Mouse (Mus musculus) bone marrow, adult 2 months (tissue): ENCODE measurements around the gene Il2rg.

Experiments used
- CTCF ChIP-seq: fragments of 200-500 bp; IDR thresholded peaks from 2 replicates; pipeline ENCODE4 v1.5.1; 2011; ENCODE audit warnings: low read length, control low read depth; ENCODE audit not compliant: control insufficient read depth, insufficient read depth
- POLR2A ChIP-seq: fragments of 200-500 bp; IDR thresholded peaks from 2 replicates; pipeline ENCODE4 v1.6.1; 2011; ENCODE audit warnings: low read depth, mild to moderate bottlenecking, control low read depth, low read length, borderline replicate concordance; ENCODE audit not compliant: control insufficient read depth

GRCm38 (mm10) chrX:101285953-101286670 is 18.1 kb upstream of the Il2rg start:
- TF ChIP-seq POLR2A (no peak), CTCF (no peak)
